Mouse (Mus musculus) NIH3T3 (cell line): ENCODE measurements at regions not wholly inside any gene's neighbourhood (a gene's known extent, or its start where the extent isn't known, plus 50 kb on each side); places are given as distances from the start of the nearest gene placed in this dataset.

ENCODE experiments used
- DNase-seq: peaks from one replicate; pipeline ENCODE4 v3.0.0-alpha.2; 2012; ENCODE audit warnings: low read depth

- DNase-seq = no peak
These were observed 85.2 kb upstream of the Cplx2 start for GRCm38 (mm10) chr13:54285968-54286367.

DNA sequence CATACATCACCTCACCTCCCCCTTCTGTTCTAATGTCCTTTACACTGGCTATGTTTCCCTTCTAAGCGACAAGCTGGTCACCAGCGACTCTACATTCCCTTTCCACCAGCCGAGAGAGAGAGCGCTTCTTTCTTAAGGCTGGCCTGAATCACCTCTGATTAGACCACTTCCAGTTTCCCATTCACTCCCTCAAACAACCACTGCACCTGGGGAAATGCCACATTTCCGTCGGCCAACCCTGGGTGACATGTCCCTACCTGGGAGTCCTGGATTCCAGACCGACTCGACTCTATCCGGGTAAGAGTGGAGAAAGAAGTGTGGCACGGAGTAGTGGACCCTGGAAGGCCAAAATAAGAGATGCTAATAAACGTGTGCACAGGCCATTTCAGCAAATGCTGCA is 84.5 kb upstream of the Cplx2 start:
- DNase-seq = no peak

DNA sequence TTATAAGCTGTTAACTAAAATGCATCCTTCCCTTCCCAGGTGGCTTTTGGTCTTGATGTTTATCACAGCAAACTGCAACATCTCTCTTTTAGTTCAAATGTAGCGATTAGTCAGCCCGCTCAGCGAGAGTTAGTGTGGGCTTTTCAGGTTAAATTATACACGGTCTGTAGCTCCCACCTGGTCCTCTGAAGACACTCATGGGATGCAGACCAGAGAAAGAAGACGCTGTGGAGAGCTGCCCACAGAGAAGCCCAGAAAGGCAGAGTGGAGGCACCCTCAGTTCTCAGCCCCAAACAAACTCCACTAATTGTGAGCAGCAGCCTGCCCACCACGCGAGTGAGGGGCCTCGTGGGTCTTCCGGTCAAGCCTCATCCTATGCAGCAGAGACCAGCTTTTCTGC is 81.1 kb upstream of the Cplx2 start:
- DNase-seq = no peak

DNA sequence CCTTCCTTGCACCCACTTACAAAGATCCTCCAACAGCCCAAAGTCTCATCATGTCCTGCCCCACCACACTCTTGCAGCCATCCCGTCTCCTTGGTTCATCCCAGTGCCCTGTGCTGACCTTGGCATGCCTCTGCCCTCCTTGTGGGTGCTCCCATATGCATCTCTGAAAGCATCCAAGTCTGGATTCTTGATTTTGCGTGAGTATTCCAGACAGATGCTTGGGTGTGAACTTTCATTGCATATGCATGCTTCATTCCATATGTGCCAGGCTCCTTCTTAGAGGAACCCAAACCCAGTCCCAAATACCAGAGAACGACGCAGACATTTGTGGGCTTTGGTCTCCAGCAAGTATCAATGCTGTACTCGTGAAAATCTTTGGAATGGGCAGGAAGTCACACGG is 78.8 kb upstream of the Cplx2 start:
- DNase-seq = no peak

DNA sequence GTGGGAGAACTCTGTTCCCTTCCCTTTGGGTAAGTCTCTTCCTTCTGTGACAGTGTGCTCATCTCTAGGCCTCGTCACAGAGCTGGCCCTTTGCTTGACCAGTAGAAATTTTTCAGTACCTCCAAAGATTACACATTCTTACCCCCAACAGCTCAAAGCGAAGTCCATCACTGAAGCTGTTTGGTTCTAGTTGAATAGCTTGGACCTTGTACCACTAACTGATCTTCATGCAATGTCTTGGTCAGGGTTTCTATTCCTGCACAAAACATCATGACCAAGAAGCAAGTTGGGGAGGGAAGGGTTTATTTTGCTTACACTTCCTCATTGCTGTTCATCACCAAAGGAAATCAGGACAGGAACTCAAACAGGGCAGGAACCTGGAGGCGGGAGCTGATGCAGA is 78.1 kb upstream of the Cplx2 start:
- DNase-seq = no peak

DNA sequence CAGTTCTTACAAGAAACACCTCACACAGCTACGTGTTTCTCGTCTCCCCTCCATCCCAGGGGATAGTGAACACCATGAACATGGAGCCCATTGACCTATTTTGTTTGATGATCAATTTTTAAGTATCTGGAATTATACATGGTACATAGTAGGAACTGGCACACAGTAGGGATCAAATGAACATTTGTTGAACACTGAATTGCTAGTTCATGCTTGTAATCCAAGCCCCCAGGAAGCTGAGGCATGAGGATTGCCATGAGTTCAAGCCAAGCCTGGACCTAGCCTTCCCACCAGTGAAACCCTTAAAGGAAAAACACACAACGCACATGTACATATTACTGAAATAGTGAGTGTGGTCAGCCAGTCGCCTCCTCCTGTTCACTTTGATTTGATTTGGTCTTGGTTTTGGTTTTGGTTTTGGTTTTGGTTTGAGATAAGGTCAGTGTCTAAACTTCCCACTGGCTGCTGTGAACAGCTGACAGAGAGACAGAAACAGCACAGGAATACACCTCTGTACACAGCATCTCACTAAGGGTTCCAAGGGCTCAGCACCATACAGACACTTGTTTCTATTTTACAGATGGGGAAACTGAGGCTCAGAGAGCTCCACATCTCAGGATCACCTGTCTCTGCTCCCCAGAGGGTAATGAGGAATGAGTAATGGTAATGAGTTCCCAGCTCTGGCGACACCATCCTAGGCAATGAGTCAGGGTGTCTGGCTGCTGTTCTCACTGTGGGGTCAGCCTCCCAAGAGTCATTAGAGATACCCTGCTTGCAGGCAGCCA is 75.5 kb upstream of the Cplx2 start:
- DNase-seq = peak; percentile 42

- no peak for DNase-seq
These were observed 74.9 kb upstream of the Cplx2 start for GRCm38 (mm10) chr13:54296260-54296555.

DNA sequence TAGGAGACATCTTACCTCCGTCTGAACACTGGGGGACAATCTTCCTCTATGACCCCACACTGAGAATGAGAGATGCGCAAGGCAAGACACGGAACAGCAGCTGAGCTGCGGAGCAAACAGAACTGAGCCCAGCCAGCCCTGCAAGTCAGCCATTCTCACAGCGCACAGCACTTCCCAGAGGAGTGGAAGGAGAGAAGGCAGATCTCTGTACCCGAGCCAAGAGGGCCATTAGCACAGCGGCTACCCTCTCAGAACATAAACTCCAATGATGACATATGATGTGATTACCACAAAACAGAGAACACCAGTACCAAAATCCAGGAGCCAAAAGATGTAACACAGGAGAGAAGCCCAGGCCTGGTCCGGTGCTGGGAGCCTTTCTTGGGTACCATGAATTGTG is 72.3 kb upstream of the Cplx2 start:
- no peak for DNase-seq

DNA sequence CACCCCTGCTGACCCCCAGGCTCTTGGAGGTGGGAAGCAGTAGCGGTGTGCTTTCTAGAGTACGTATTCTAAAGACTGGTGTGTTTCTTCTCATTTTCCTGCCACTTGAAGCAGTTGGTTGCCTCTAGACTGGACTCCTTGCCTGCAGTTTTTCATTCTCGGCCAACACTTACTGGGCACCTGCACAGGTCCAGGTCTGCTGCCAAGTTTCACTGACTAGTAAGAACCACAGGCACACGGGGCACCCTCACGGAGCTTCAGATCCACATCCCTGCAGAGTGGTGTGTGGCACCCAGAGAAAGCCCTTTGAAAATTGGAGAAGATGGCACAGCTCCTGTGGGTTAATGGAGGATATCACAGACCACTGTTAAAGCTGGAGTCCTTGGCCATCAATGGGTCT is 71.9 kb upstream of the Cplx2 start:
- no peak for DNase-seq

DNA sequence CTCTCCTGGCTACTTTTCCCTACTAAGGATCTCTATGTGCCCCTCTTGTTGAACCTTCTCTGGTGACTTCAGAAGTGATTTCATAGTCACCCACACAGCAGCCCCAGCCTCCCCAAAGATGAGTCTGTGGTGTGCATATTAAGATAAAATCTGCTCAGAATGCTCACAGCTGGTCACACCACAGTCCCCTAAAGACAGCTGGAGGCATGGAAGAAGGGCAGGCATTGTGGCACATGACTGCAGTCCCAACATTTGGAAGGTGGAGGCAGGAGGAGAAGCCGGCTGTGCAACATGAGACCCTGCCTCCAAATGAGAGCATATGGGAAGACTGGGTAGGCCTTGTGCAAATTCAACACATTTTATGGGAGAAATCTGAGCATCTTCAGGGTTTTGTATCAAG is 70.0 kb upstream of the Cplx2 start:
- DNase-seq = no peak

DNA sequence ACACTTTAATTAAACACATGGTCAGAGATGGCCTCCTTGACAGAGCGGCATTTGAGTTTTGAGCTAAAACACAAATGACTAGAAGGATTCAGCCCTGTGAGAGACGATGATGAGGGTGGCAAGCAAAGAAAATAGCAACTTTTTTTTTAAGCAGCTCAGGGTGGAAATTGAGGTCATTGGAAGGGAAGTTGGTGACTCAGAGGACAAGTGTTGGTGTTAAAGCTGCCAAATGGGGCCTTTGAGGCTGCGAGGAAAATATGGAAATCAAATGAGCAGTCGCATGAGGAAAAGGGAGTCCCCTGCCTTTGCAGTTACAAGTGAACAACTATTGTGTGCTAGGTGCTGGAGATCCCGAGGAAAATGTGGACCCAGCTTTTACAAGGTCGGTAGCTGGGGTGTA is 69.5 kb upstream of the Cplx2 start:
- DNase-seq = peak; percentile 56

- DNase-seq = peak; percentile 63
These were observed 68.6 kb upstream of the Cplx2 start for GRCm38 (mm10) chr13:54302351-54303070.

DNA sequence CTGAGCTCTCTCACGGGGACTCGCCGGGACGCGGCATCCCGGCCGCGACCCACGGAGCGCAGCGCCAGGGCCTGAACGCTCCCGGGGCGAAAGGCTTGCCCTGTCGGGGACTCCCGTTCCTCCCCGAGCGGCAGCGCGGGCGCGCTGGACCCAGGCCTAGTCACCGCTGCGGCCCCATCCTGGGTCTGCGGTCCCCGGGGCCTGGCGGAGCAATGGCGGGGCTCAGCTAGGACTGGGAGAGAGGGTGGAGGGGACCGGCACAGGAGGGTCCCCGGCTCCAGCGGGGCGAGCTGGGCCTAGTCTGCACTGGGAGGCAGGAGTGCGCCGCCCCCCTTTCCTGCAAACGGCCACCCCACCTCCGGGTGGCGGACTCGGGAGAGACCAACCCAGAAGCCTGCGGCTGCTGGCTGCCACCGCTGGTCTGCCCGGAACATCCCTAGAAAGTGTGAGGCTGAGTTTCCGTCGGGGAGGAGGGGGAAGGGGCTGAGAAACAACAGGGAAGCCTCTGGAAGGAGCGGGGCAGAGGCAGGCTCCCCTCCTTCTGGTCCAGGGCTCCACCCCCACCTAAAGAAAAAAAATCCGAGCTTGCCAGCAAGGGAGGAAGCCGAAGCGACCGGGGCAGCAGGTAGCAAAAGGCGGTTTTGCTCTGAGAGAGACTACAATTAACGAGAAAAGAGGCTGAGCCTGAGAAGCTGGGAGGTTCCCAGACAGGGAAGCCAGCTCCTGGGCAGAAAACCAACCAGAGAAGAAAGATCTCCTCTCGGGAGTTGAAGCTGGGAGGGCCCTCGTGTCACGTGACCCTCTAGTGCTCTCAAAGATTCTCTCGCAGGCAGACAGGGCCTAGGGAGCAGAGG is 67.9 kb upstream of the Cplx2 start:
- peak; percentile 91 for DNase-seq

DNA sequence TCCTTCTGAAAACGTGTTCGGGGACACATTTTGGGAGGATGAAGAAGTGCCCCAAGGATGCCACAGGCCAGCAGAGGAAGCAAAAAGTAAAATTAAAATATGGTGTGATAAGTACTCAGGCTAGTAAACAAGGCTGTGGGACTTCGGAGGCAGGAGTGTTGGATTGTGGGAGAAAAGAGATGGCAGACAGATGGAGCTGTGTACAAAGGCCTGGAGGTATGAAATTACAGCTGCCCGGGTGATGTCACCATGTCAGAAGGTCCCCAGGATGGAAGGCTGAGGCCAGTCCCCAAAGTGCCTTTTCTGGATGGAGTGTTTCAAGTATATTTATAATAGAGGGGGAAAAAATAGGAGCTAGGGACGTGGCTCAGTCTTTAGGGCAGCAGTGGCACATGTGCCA is 66.9 kb upstream of the Cplx2 start:
- DNase-seq = no peak

DNA sequence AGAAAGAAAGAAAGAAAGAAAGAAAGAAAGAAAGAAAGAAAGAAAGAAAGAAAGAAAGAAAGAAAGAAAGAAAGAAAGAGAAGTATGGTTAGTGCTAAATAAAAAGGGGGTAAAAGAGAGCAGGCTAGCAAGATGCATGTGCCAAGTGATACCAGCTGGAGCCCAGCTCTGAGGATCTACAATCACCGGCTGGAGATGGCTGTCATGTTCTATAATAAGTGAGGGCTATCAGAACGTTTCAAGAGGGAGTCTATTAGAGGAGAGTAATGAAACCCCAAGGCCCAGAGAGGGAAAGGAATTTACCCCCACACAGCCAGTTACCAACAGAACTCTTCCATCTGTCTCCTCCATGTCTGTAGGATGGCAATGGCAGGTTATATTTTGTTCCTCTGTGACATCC is 62.6 kb upstream of the Cplx2 start:
- peak; percentile 24 for DNase-seq

DNA sequence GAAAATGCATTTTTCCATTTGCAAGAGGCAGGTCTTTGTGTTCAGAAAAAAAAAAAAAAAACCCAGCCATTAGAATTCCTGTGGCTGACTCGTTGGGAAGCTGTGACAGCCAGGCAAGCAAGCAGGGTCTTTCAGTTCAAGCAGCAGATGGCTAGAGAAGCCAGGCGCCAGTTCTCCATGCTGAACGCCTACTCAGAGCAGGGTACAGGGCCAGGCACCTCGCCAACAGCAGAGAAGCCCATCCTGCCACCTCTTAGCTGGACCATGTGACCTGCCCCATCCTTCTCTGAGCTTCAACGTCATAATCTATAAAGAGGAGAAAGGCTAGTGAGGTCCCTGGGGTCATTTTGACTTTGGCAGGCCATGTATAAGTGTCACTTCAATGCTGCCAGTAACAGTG is 61.8 kb upstream of the Cplx2 start:
- peak; percentile 79 for DNase-seq

GRCm38 (mm10) chr13:54310144-54310543 is 61.0 kb upstream of the Cplx2 start:
- DNase-seq = no peak

- no peak for DNase-seq
These were observed 59.7 kb upstream of the Cplx2 start for GRCm38 (mm10) chr13:54311327-54312026.

- DNase-seq = peak; percentile 91
These were observed 58.6 kb upstream of the Cplx2 start for GRCm38 (mm10) chr13:54312405-54313185.

DNA sequence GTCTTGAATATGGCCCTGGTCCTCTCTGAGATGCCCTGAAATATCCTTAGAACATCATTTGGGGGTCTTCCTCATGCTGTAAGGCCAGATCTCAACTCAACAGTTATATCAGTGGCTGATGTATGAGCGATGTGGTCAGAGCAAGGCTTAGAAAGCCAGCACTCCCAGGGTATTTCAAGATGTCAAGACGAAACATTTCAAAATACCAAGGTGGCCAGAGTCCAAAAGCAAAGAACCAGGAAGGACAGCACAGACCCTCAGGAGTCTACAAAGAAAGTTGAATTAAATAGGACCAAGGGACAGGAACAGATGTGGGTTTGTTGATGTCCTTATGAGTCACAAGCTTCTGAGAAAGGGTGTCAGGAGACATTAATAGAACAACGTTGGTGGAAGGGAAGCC is 55.8 kb upstream of the Cplx2 start:
- no peak for DNase-seq

DNA sequence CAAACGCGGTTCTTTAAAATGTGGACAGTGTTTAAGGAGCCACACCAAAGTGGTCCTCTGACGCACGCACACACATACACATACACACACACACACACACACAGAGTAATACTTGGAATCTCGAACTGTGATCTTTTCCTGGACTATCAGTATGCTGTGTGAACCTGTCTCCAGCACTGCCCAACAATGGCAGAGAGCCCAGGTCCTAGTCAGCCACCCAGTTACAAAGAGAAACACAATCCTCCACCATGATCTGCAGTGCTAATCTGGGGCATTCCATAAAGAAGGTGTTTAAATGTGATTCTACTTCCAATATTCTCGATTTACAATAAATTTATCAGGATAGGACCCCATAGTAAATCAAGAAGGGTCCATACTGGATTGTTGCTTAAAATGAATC is 54.2 kb upstream of the Cplx2 start:
- DNase-seq = no peak

DNA sequence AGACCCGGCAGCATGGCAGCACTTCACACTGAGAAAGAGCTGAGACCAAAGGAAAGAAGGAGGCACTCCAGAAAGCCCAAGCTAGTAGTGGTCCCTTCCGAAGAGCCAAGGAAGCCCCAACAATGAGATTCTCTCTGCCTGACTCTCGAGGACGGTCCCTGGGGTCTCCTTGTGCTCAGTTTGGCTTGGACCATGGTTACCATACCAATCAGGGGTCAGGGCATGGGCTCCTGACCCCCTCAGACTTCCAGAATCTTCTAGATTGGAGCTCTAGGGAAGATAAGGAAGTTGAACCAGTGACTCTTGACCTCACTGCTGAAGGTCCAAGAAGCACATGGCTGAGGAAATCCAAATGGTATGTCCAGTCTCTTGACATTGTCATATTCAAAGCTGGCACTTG is 53.0 kb upstream of the Cplx2 start:
- no peak for DNase-seq
